Comparison of ENCODE assay signal across 11 mouse cellular contexts in genomic region chr14:54429332-54430093, GRCm38 (mm10). TPM values are rescaled to one million over a fixed set of nuclear protein-coding genes. Genes with fewer than 3 reads are reported as not detected.
A peak's percentile ranks its signal among the peaks of the same experiment; 100 is the strongest.
DNase-seq lines count a peak whose midpoint lies in the region; ATAC-seq and TF ChIP-seq lines count a peak whose summit lies in the region.
"Had no signal": no experiment of that assay in that cellular context is flagged by ENCODE, and none has a peak within 500 bp of the region (broad histone marks: within the 10 kb centered on the region; RNA-seq: fewer than 3 reads in every experiment).

No protein-coding gene starts in this region.

- peak overlapping the region; percentile 100 for H3K9ac ChIP-seq in heart, embryonic 13.5 days
- no peak overlapping the region for H3K9ac ChIP-seq in forebrain, embryonic 15.5 days (replicated peaks)
- H3K9ac ChIP-seq in liver, postnatal 0 days (replicated peaks), result no peak overlapping the region

- peak overlapping the region; percentile 74 for H3K4me2 ChIP-seq in heart, embryonic 13.5 days
- H3K4me2 ChIP-seq in forebrain, embryonic 15.5 days (replicated peaks), result peak overlapping the region; percentile 67; the same call in 1 of the 2 replicates
- no peak overlapping the region; the same call in 1 of the 2 replicates for H3K4me2 ChIP-seq in liver, postnatal 0 days (ENCODE audit: low read depth, low read length)

- no peak for DNase-seq in heart, postnatal 10 days
- peak; percentile 34 for DNase-seq in 3T3-L1 (ENCODE audit: low read depth, low spot score)
- DNase-seq in liver, postnatal 0 days, result no peak
- DNase-seq in gastrocnemius, adult 18-20 months (ENCODE audit: low spot score), result no peak
- no peak for DNase-seq in cerebellum, adult 2 months
- DNase-seq in lung, postnatal 10 days, result no peak
- DNase-seq: gastrocnemius, adult 2 months had no signal

- intact Hi-C loops in heart, postnatal 10 days (cut with DNase I), result loop anchor here (2.0 kb wide), 1 partner anchor 19 kb away; no protein-coding TSS in a partner anchor

- H3K36me3 ChIP-seq in heart, embryonic 13.5 days, result peaks cover 20% of the 10 kb centered on the region
- 0 out of 2 replicates have a peak, but pooled peaks cover 2% of the 10 kb centered on the region for H3K36me3 ChIP-seq in forebrain, embryonic 15.5 days
- peaks cover 4% of the 10 kb centered on the region for H3K36me3 ChIP-seq in liver, postnatal 0 days (replicated peaks; ENCODE audit: insufficient read depth, low read length)

- H3K27ac ChIP-seq in heart, embryonic 13.5 days (replicated peaks), result peak overlapping the region; percentile 97
- H3K27ac ChIP-seq in forebrain, embryonic 15.5 days (replicated peaks), result peak overlapping the region; percentile 88
- peak overlapping the region; percentile 92 for H3K27ac ChIP-seq in liver, postnatal 0 days (ENCODE audit: low read depth)
- no peak overlapping the region for H3K27ac ChIP-seq in cerebellum, adult 2 months (ENCODE audit: insufficient read depth, low read length)

- H3K9me3 ChIP-seq in heart, embryonic 13.5 days, result no peaks in the 10 kb centered on the region
- no peaks in the 10 kb centered on the region for H3K9me3 ChIP-seq in forebrain, embryonic 15.5 days
- H3K9me3 ChIP-seq in liver, postnatal 0 days (ENCODE audit: low read length), result no peaks in the 10 kb centered on the region

- ATAC-seq in heart, embryonic 13.5 days (ENCODE audit: extremely low read depth, insufficient number of reproducible peaks, low FRiP score, low TSS enrichment), result no peak
- no peak for ATAC-seq in forebrain, embryonic 15.5 days (replicated peaks)
- no peak for ATAC-seq in liver, postnatal 0 days

- no peak for TF ChIP-seq POLR2A in cerebellum, adult 2 months (IDR thresholded peaks at IDR 0.05; ENCODE audit: borderline replicate concordance, insufficient read depth, low read length)

- TF ChIP-seq CTCF in liver, postnatal 0 days (IDR thresholded peaks at IDR 0.05; ENCODE audit: low read depth), result no peak
- no peak for TF ChIP-seq CTCF in cerebellum, adult 2 months (IDR thresholded peaks at IDR 0.05; ENCODE audit: borderline replicate concordance, insufficient read depth, low read depth, low read length)

- no peak for TF ChIP-seq EP300 in liver, postnatal 0 days (IDR thresholded peaks at IDR 0.05; ENCODE audit: low read depth)

- peak overlapping the region; percentile 84 for H3K4me3 ChIP-seq in heart, embryonic 13.5 days
- H3K4me3 ChIP-seq in forebrain, embryonic 15.5 days, result no peak overlapping the region; the same call in 1 of the 2 replicates
- H3K4me3 ChIP-seq in liver, postnatal 0 days (ENCODE audit: low read depth, low read length), result no peak overlapping the region
- no peak overlapping the region for H3K4me3 ChIP-seq in cerebellum, adult 2 months (replicated peaks; ENCODE audit: insufficient read depth, low read depth, low read length)
- H3K4me3 ChIP-seq: megakaryocyte, embryonic 14.5 days had no signal

- H3K4me1 ChIP-seq in heart, embryonic 13.5 days, result peaks cover 64% of the 10 kb centered on the region
- H3K4me1 ChIP-seq in forebrain, embryonic 15.5 days, result peaks cover 71% of the 10 kb centered on the region
- H3K4me1 ChIP-seq in liver, postnatal 0 days (ENCODE audit: insufficient read depth), result peaks cover 71% of the 10 kb centered on the region
- peaks cover 3% of the 10 kb centered on the region for H3K4me1 ChIP-seq in cerebellum, adult 2 months (ENCODE audit: control insufficient read depth, insufficient read depth, low read length)

- no peaks in the 10 kb centered on the region for H3K27me3 ChIP-seq in heart, embryonic 13.5 days (replicated peaks)
- H3K27me3 ChIP-seq in forebrain, embryonic 15.5 days, result no peaks in the 10 kb centered on the region
- peaks cover 6% of the 10 kb centered on the region; the same call in 1 of the 2 replicates for H3K27me3 ChIP-seq in liver, postnatal 0 days (ENCODE audit: insufficient read depth, low read length)
- peaks cover 9% of the 10 kb centered on the region; the same call in 1 of the 2 replicates for H3K27me3 ChIP-seq in cerebellum, adult 2 months (ENCODE audit: control insufficient read depth, insufficient read depth, low read length)
- H3K27me3 ChIP-seq: CH12.LX had no signal

- 49% methylated on average over 7 of the region's 7 CpGs for WGBS in heart, embryonic 13.5 days
- 58% methylated on average over 7 of the region's 7 CpGs for WGBS in forebrain, embryonic 15.5 days
- 49% methylated on average over 7 of the region's 7 CpGs for WGBS in liver, postnatal 0 days (ENCODE audit: insufficient replicate concordance)
- WGBS in cerebellum, adult 2 months, result 45% methylated on average over 7 of the region's 7 CpGs

RNA-seq across cellular contexts. Expression of gene Mmp14, which starts 1.9 kb away (rescaled TPM):
- 97.4 and 98.7 TPM in 2 replicates for polyA plus RNA-seq in heart, embryonic 13.5 days (2015; fragmentation: Nextera tagmentation; extraction: Ambion mirVana)
- total RNA-seq in heart, postnatal 10 days (2021), result 100 to 1,000 TPM; 106 to 116 TPM
- polyA plus RNA-seq in forebrain, embryonic 15.5 days (2015; fragmentation: Nextera tagmentation; extraction: Ambion mirVana), result 60.3 and 61.7 TPM in 2 replicates
- polyA plus RNA-seq in liver, postnatal 0 days (2015; fragmentation: Nextera tagmentation; extraction: Ambion mirVana), result 38.1 and 39.8 TPM in 2 replicates
- 10 to 100 TPM in 1 of 2 experiments, 1 to 10 TPM in 1; 7.3 to 10.6 TPM for total RNA-seq in gastrocnemius, adult 18-20 months (2021)
- polyA plus RNA-seq in cerebellum, adult 2 months (2012; rRNA removed), result 14.9 and 15.9 TPM in 2 replicates

RNA-seq across cellular contexts. Expression of gene Mrpl52, which starts 2.8 kb away (rescaled TPM):
- polyA plus RNA-seq in heart, embryonic 13.5 days (2015; fragmentation: Nextera tagmentation; extraction: Ambion mirVana), result 226 and 256 TPM in 2 replicates
- 100 to 1,000 TPM; 143 to 155 TPM for total RNA-seq in heart, postnatal 10 days (2021)
- 269 and 282 TPM in 2 replicates for polyA plus RNA-seq in forebrain, embryonic 15.5 days (2015; fragmentation: Nextera tagmentation; extraction: Ambion mirVana)
- 261 and 284 TPM in 2 replicates for polyA plus RNA-seq in liver, postnatal 0 days (2015; fragmentation: Nextera tagmentation; extraction: Ambion mirVana)
- 100 to 1,000 TPM in 1 of 2 experiments, 10 to 100 TPM in 1; 100.0 to 110 TPM for total RNA-seq in gastrocnemius, adult 18-20 months (2021)
- 130 and 136 TPM in 2 replicates for polyA plus RNA-seq in cerebellum, adult 2 months (2012; rRNA removed)

RNA-seq across cellular contexts. Expression of gene Slc7a7, which starts 11.9 kb away (rescaled TPM):
- 9.6 and 10.8 TPM in 2 replicates for polyA plus RNA-seq in heart, embryonic 13.5 days (2015; fragmentation: Nextera tagmentation; extraction: Ambion mirVana)
- 1 to 10 TPM; 6.6 to 8.1 TPM for total RNA-seq in heart, postnatal 10 days (2021)
- polyA plus RNA-seq in forebrain, embryonic 15.5 days (2015; fragmentation: Nextera tagmentation; extraction: Ambion mirVana), result 5.0 and 5.2 TPM in 2 replicates
- 5.0 and 5.1 TPM in 2 replicates for polyA plus RNA-seq in liver, postnatal 0 days (2015; fragmentation: Nextera tagmentation; extraction: Ambion mirVana)
- total RNA-seq in gastrocnemius, adult 18-20 months (2021), result under 1 TPM; 0.52 to 0.73 TPM
- polyA plus RNA-seq in cerebellum, adult 2 months (2012; rRNA removed), result 1.4 and 1.5 TPM in 2 replicates

RNA-seq across cellular contexts. Expression of gene Lrp10, which starts 34.4 kb away (rescaled TPM):
- 42.1 and 42.2 TPM in 2 replicates for polyA plus RNA-seq in heart, embryonic 13.5 days (2015; fragmentation: Nextera tagmentation; extraction: Ambion mirVana)
- 10 to 100 TPM; 87.9 to 91.3 TPM for total RNA-seq in heart, postnatal 10 days (2021)
- polyA plus RNA-seq in forebrain, embryonic 15.5 days (2015; fragmentation: Nextera tagmentation; extraction: Ambion mirVana), result 32.5 and 33.9 TPM in 2 replicates
- polyA plus RNA-seq in liver, postnatal 0 days (2015; fragmentation: Nextera tagmentation; extraction: Ambion mirVana), result 20.9 and 25.3 TPM in 2 replicates
- 10 to 100 TPM; 28.5 to 31.2 TPM for total RNA-seq in gastrocnemius, adult 18-20 months (2021)
- polyA plus RNA-seq in cerebellum, adult 2 months (2012; rRNA removed), result 48.1 and 48.6 TPM in 2 replicates

RNA-seq across cellular contexts. Expression of gene Rem2, which starts 46.4 kb away (rescaled TPM):
- 1.6 and 2.0 TPM in 2 replicates for polyA plus RNA-seq in heart, embryonic 13.5 days (2015; fragmentation: Nextera tagmentation; extraction: Ambion mirVana)
- total RNA-seq in heart, postnatal 10 days (2021), result not detected
- polyA plus RNA-seq in forebrain, embryonic 15.5 days (2015; fragmentation: Nextera tagmentation; extraction: Ambion mirVana), result 22.9 and 23.8 TPM in 2 replicates
- polyA plus RNA-seq in liver, postnatal 0 days (2015; fragmentation: Nextera tagmentation; extraction: Ambion mirVana), result 0.66 and 0.87 TPM in 2 replicates
- total RNA-seq in gastrocnemius, adult 18-20 months (2021), result not detected
- polyA plus RNA-seq in cerebellum, adult 2 months (2012; rRNA removed), result 13.0 and 14.4 TPM in 2 replicates
- total RNA-seq: gastrocnemius, adult 2 months had no signal
